Mouse (Mus musculus) thymus, adult 2 months (tissue): ENCODE measurements at regions not wholly inside any gene's neighbourhood (a gene's known extent, or its start where the extent isn't known, plus 50 kb on each side); places are given as distances from the start of the nearest gene placed in this dataset.

Source experiments
- DNase-seq: peaks from one replicate; pipeline ENCODE4 v3.0.0; 2021
- H3K27ac ChIP-seq: fragments of 200-500 bp; 2 replicates; pipeline ENCODE4 v1.5.1; 2012; ENCODE audit warnings: low read length, control low read depth; ENCODE audit not compliant: control insufficient read depth, insufficient read depth
- H3K27me3 ChIP-seq: fragments of 200-500 bp; 2 replicates; pipeline ENCODE4 v1.6.1; 2012; ENCODE audit warnings: mild to moderate bottlenecking, low read length, moderate library complexity, mixed read lengths; ENCODE audit not compliant: control insufficient read depth, insufficient read depth
- H3K36me3 ChIP-seq: fragments of 200-500 bp; 2 replicates; pipeline ENCODE4 v1.6.1; 2012; ENCODE audit warnings: mild to moderate bottlenecking, low read length, moderate library complexity; ENCODE audit not compliant: control insufficient read depth, insufficient read depth
- H3K4me1 ChIP-seq: fragments of 200-500 bp; replicated peaks from 2 replicates; pipeline ENCODE4 v1.6.1; 2012; ENCODE audit warnings: low read length; ENCODE audit not compliant: control insufficient read depth, insufficient read depth
- H3K4me3 ChIP-seq: fragments of 200-500 bp; 2 replicates; pipeline ENCODE4 v1.5.1; 2012; ENCODE audit warnings: mild to moderate bottlenecking, low read length, control low read depth, moderate library complexity; ENCODE audit not compliant: control insufficient read depth, insufficient read depth
- CTCF ChIP-seq: fragments of 200-500 bp; IDR thresholded peaks from 2 replicates; pipeline ENCODE4 v1.5.1; 2012; ENCODE audit warnings: mild to moderate bottlenecking, control low read depth, low read length, moderate library complexity, borderline replicate concordance; ENCODE audit not compliant: control insufficient read depth, poor library complexity, insufficient read depth; ENCODE audit errors: extremely low read depth
- POLR2A ChIP-seq: fragments of 200-500 bp; IDR thresholded peaks from 2 replicates; pipeline ENCODE4 v1.6.1; 2012; ENCODE audit warnings: mild to moderate bottlenecking, low read length, control low read depth, moderate library complexity; ENCODE audit not compliant: control insufficient read depth, poor library complexity, insufficient read depth; ENCODE audit errors: extremely low read depth
- WGBS: fragments of 180-500 bp; shearing (Covaris S2); methylation state at CpG from one replicate; pipeline ENCODE4 v1.1.7; 2018; 5-methylcytosine and 5-hydroxymethylcytosine counted together

DNA sequence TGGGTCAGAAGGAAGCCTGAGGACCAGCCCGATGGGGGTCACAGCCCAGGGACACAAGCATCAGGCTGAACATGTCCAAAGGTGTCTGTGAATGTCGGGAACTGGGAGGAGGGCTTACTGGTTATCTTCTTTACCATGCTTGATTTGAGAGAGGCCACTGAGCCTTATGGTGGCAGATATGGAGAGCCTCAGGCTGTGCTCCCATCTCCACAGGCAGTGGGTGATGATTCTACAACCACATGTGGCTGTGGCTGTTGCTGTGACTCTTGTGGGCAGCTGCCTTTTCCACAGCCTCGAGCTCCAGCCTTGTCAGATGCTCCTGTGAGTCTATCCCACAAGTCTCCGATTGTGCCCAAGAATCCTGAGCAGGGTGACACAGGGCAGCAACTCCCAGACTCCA lies 118.4 kb downstream of the Matn1 start:
- TF ChIP-seq CTCF (no peak), POLR2A (no peak)
- DNase-seq = no peak
- no peak overlapping the region for H3K27ac ChIP-seq
- H3K27me3 ChIP-seq = no peaks in the 10 kb centered on the region
- H3K36me3 ChIP-seq = no peaks in the 10 kb centered on the region
- H3K4me1 ChIP-seq = no peaks in the 10 kb centered on the region
- no peak overlapping the region for H3K4me3 ChIP-seq
- WGBS = 77% methylated on average over 4 of the region's 4 CpGs

DNA sequence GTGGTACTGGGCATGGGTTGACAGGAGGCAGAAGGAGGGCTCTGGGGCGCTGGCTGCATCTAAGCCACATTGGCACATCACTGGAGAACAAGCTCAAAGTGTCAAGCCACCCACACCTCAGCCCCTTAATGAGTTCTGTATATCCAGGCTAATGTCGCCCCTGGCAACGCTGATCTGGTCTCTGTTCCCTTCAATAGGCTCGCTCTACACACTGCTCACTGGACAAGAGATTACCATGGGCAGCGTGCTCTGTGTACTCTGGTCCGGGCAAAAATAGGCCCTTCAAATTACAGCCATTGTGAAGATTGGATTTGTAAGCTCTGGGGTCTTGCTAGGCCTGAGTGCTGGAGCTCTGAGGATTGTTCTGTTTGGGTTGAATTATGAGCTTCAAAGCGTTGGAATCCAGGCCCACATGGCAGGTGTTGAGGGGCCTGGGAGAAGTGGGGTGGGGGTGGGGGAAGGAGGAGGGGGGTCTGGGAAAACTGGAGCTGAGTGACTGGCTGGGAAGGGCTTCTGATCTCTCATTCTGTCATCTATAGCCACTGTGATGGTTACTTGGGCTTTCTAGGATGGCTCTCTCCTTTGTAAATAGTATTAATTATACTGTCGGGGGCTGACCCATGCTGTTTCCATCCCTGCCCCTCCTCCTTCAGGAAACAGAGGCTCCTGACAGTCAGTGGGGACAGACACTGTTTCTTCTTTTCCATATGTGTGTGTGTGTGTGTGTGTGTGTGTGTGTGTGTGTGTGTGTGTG lies 122.2 kb downstream of the Matn1 start:
- DNase-seq = no peak
- no peaks in the 10 kb centered on the region for H3K27me3 ChIP-seq
- no peaks in the 10 kb centered on the region for H3K4me1 ChIP-seq
- 82% methylated on average over 8 of the region's 8 CpGs for WGBS
- no peaks in the 10 kb centered on the region for H3K36me3 ChIP-seq
- no peak overlapping the region for H3K27ac ChIP-seq
- TF ChIP-seq CTCF (no peak), POLR2A (no peak)
- no peak overlapping the region for H3K4me3 ChIP-seq

DNA sequence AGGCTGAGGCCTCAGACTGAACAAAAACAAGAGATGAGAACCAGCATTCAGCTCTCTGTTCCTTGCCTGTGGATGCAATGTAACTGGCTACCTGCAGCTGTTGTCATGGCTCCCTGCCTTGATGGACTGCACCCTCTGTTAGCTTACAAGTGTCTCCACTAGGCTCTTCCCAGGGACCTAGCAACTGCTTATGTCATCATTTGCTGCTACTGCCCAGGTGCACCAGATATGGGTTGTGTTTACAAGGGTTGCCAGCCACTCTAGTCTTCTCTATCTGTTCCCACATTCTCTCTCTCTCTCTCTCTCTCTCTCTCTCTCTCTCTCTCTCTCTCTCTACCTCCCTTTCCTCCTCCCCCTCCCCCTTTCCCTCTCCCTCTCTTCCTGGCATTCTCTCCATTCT lies 126.4 kb downstream of the Matn1 start:
- TF ChIP-seq POLR2A (no peak), CTCF (no peak)
- Histone ChIP-seq H3K4me1 (no peaks in the 10 kb centered on the region), H3K4me3 (no peak overlapping the region), H3K27ac (no peak overlapping the region), H3K36me3 (no peaks in the 10 kb centered on the region), H3K27me3 (no peaks in the 10 kb centered on the region)
- DNase-seq = no peak

DNA sequence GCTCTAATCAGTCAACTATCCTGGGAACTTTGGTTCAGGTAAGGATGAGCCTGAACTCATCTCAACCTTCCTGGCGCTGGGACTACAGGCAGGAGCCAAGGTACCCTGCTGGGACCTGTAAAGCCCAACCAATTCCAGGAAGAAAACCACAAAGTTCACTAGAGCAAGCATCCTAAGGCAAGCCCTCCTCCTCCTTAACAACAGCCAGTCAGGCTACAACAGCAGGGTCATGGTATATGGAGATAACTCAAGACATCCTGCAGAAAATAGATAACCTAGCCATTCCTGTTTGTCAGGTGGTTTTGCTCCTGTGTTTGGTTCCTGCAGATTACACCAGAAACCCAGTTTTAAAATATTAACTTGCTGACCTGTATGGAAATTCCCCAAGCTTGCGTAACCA lies 128.4 kb downstream of the Matn1 start:
- Histone ChIP-seq H3K4me3 (no peak overlapping the region), H3K27ac (no peak overlapping the region), H3K4me1 (no peaks in the 10 kb centered on the region), H3K36me3 (no peaks in the 10 kb centered on the region), H3K27me3 (no peaks in the 10 kb centered on the region)
- WGBS = 93% methylated on average over 2 of the region's 2 CpGs
- DNase-seq = no peak
- TF ChIP-seq CTCF (no peak), POLR2A (no peak)

DNA sequence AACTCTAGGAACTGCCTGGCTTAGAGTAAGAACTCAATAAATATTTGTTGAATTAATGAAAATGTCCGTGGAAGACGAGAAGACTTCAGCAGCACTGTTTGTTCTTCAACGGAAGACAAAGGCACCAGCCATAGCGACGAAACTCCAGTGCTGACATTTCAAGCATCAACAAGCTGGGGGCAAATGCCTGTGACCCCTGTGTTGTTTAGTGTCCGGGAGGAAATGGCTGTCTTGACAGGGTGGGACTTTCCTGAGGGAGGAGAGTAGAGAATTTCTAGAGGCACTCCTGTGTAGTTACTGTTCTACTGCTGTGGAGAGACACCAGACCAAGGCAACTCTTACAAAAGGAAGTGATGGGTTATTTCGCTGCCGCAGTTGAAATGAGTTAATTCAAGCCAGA lies 129.2 kb downstream of the Matn1 start:
- Histone ChIP-seq H3K4me1 (no peaks in the 10 kb centered on the region), H3K27ac (no peak overlapping the region), H3K27me3 (no peaks in the 10 kb centered on the region), H3K36me3 (no peaks in the 10 kb centered on the region), H3K4me3 (no peak overlapping the region)
- 59% methylated on average over 8 of the region's 8 CpGs for WGBS
- no peak for TF ChIP-seq POLR2A
- no peak for TF ChIP-seq CTCF
- no peak for DNase-seq

DNA sequence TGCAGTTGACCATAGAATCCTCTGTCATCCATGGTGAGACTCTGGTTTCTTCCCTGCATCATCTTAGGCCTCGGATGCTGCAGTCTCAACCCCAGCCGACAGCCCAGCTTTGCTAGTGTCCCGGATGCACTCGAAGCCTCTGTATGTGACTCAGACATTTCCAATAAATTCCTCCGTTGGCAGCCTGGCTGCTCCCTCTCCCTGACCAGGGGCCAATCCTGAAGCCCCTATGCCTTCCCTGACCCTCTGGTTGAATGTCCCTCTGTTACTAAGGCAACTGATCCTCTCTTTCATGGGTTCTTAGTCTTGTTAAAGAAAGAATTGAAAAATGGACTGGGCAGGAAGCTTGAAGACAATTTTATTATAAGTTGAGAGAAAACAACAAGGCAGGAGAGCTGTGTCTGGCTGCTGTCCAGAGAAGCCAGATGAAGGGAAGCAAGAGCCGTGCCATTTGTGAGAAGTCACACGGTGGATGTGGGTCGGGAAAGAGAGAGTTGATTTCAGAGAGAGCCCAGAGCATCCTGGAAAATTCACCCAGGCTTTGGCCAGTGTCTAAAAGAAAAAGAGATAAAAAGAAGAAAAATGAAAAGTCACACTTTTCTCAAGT lies 131.2 kb downstream of the Matn1 start:
- 83% methylated on average over 8 of the region's 8 CpGs for WGBS
- no peak for TF ChIP-seq POLR2A
- TF ChIP-seq CTCF = no peak
- DNase-seq = no peak
- Histone ChIP-seq H3K4me3 (no peak overlapping the region), H3K27ac (no peak overlapping the region), H3K27me3 (no peaks in the 10 kb centered on the region), H3K36me3 (no peaks in the 10 kb centered on the region), H3K4me1 (no peaks in the 10 kb centered on the region)

DNA sequence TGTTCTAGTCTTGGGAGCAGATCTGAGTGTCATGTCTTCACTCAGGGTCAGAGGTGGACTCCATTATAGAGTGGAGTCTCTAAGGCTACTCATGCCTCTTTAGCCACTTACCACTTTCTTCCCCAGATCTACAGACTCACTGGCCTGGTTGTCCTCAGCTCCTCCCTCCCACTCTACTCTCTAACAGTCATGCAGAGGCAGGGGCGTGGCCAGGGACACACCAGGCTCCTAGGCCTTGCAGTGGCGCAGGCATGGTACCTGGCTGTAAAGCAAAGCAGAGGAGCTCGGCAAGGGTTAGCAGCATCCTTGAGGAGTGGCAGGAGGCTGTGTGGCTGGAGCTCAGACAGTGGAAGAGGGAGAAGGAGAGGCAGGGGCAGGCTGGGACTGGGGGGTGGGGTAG lies 132.4 kb downstream of the Matn1 start:
- no peak for DNase-seq
- Histone ChIP-seq H3K4me3 (no peak overlapping the region), H3K4me1 (no peaks in the 10 kb centered on the region), H3K36me3 (no peaks in the 10 kb centered on the region), H3K27ac (no peak overlapping the region), H3K27me3 (no peaks in the 10 kb centered on the region)
- 74% methylated on average over 3 of the region's 3 CpGs for WGBS
- TF ChIP-seq CTCF (no peak), POLR2A (no peak)
